Mouse (Mus musculus) spleen, adult 2 months (tissue): Measurements from ENCODE around the gene Uqcr11. TPM values are rescaled to one million over a fixed set of nuclear protein-coding genes. Genes with fewer than 3 reads are reported as not detected.
A peak's percentile ranks its signal among the peaks of the same experiment; 100 is the strongest.

ENCODE experiments used
- DNase-seq, 2 experiments: peaks; one replicate each; pipeline versions ENCODE4 v3.0.0 to v3.0.0-alpha.2; 2012 to 2021; ENCODE audit warnings: low spot score in 2 of 2, low read depth in 1 of 2
- H3K27ac ChIP-seq: fragments of 200-500 bp; 2 replicates; pipeline ENCODE4 v1.5.1; 2012; ENCODE audit warnings: low read length, inconsistent platforms; ENCODE audit not compliant: insufficient read depth
- H3K27me3 ChIP-seq: fragments of 200-500 bp; 2 replicates; pipeline ENCODE4 v1.6.1; 2012; ENCODE audit warnings: mild to moderate bottlenecking, moderate library complexity, low read length, inconsistent platforms; ENCODE audit not compliant: control insufficient read depth, insufficient read depth
- H3K36me3 ChIP-seq: fragments of 200-500 bp; 2 replicates; pipeline ENCODE4 v1.6.1; 2012; ENCODE audit warnings: mild to moderate bottlenecking, low read length, inconsistent platforms; ENCODE audit not compliant: control insufficient read depth, insufficient read depth
- H3K4me1 ChIP-seq: fragments of 200-500 bp; 2 replicates; pipeline ENCODE4 v1.6.1; 2011; ENCODE audit warnings: inconsistent platforms; ENCODE audit not compliant: control insufficient read depth, insufficient read depth, insufficient read length
- H3K4me3 ChIP-seq: fragments of 200-500 bp; 2 replicates; pipeline ENCODE4 v1.5.1; 2011; ENCODE audit warnings: mild to moderate bottlenecking, inconsistent platforms; ENCODE audit not compliant: insufficient read depth, insufficient read length; ENCODE audit errors: extremely low read depth
- CTCF ChIP-seq: fragments of 200-500 bp; IDR thresholded peaks from 2 replicates; pipeline ENCODE4 v1.5.1; 2011; ENCODE audit warnings: mild to moderate bottlenecking, inconsistent platforms; ENCODE audit not compliant: insufficient read depth, insufficient read length, insufficient replicate concordance; ENCODE audit errors: extremely low read depth
- POLR2A ChIP-seq: fragments of 200-500 bp; IDR thresholded peaks from 2 replicates; pipeline ENCODE4 v1.6.1; 2011; ENCODE audit warnings: low read depth, low read length, inconsistent platforms
- WGBS: fragments of 180-500 bp; shearing (Covaris S2); methylation state at CpG from one replicate; pipeline ENCODE4 v1.1.7; 2018; 5-methylcytosine and 5-hydroxymethylcytosine counted together
- polyA plus RNA-seq: library from polyadenylated mRNA; depleted of rRNA; stranded (reverse); fragments of >200 nt; gene quantifications from 2 replicates; pipeline ENCODE4 v1.2.3, GENCODE M21; 2012

The Uqcr11 gene
- polyA plus RNA-seq, 1 experiment, result 399 TPM

DNA sequence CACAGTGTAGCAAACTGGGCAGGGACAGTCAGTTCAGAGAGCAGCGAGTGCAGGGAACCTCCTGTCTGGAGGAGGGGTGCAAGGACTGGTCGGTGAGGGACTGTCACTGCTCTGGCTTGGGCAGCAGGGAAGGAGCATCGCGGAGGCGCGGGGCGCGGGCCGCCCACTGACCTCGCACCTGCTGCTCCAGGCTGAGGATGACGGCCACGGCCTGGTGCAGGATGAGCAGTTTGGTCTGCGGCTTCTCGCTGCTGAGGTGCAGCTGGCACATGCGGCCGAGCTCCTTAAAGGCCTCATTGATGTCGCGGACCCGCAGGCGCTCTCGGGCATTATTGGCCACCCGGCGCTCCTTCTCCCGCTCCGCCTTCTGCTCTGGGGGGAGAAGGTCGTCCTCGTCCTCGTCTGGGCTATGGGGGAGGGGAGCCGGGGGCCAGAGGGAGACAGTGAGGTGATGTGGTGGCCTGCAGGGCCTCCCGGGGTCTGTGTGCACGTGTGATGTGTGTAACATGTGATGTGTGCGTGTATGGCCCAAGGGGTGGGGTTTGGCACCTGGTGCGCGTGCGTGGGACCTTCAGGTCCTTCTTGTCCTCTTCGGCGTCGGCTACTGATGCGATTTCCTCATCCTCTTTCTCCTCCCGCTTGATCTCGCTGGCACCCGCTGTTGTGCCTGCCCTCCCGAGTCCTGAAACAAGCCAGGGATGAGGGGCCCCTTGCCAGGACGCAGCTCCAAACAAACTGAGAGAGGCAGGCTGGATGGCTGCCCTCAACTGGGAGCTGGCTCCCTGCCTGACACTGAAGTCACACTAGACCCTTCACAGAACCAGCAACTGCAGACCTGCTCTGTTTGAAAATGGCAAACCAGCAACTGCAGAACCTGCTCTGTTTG lies 6.3 kb upstream of the Uqcr11 start:
- Histone ChIP-seq H3K27me3 (no peaks in the 10 kb centered on the region), H3K4me1 (no peaks in the 10 kb centered on the region), H3K36me3 (peaks cover 73% of the 10 kb centered on the region), H3K4me3 (no peak overlapping the region), H3K27ac (no peak overlapping the region)
- TF ChIP-seq POLR2A, result no peak
- TF ChIP-seq CTCF, result no peak
- no peak for DNase-seq
- 91% methylated on average over 44 of the region's 44 CpGs for WGBS

DNA sequence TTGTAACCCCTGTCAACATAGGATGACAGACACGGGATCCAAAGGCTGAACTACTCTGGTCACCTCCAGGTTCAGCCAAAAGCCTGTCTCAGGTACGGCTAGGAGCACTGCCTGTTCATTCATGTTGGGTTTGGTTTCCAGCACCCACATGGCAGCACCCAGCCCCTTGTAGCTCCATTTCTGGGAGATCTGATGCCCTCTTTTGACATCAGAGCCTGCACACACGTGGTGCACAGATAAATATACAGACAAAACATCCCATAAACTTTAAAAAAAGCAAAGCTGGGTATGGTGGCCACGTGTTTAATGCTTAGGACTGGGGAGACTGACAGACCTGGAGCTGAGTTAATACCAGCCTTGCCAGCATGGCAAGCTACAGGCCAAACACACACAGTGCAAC lies 1.3 kb upstream of the Uqcr11 start:
- 38% methylated on average over 4 of the region's 4 CpGs for WGBS
- TF ChIP-seq POLR2A, result no peak
- no peak for TF ChIP-seq CTCF
- no peak overlapping the region for H3K4me3 ChIP-seq

DNA sequence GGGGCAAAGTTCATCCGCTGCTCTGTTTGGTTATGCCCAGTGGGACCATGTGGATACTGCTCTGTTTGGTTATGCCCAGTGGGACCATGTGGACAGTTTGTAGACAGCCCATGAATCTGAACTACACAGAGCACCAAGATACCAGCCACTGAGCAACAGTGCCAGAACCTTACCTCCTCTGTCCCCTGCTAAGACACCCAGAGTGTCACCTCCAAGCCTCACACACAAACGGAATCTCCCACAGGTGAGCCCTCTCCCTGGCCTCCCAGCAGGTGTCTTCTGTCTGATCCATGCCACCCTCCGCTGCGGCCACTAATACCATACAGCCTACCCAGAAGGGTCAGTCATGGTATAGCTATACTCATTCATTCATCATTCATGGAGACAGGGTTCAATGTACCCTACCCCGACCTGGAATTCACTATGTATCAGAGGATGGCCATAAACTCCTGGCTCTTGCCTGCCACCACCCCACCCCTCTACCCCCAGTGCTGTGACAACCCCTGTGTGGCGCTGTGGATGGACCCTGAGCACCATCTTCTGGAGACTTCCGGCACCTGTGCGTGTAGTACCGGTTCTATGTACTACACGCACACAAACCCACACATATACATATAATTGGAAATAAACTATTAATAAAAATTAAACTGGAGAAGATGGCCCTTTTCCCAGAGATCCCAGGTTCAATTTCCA lies 1.0 kb downstream of the Uqcr11 start:
- Histone ChIP-seq H3K4me1 (peaks cover 6% of the 10 kb centered on the region; the same call in 1 of the 2 replicates), H3K4me3 (peak overlapping the region; percentile 72), H3K27ac (no peak overlapping the region), H3K36me3 (peaks cover 14% of the 10 kb centered on the region), H3K27me3 (no peaks in the 10 kb centered on the region)
- TF ChIP-seq CTCF (peak; percentile 25; the same call in 1 of the 2 replicates), POLR2A (no peak)
- no peak for DNase-seq
- 44% methylated on average over 10 of the region's 10 CpGs for WGBS

More for the DNA sequence above, 1.3 kb upstream of the Uqcr11 start:
- peaks cover 5% of the 10 kb centered on the region; the same call in 1 of the 2 replicates for H3K4me1 ChIP-seq
- no peaks in the 10 kb centered on the region for H3K27me3 ChIP-seq
- DNase-seq, result no peak
- H3K27ac ChIP-seq, result no peak overlapping the region
- peaks cover 30% of the 10 kb centered on the region for H3K36me3 ChIP-seq

- peaks cover 12% of the 10 kb centered on the region; the same call in 1 of the 2 replicates for H3K4me1 ChIP-seq
- no peak overlapping the region for H3K4me3 ChIP-seq
- DNase-seq, result no peak
- H3K27me3 ChIP-seq, result no peaks in the 10 kb centered on the region
- WGBS, result 95% methylated on average over 4 of the region's 4 CpGs
- TF ChIP-seq CTCF (peak; percentile 48; the same call in 1 of the 2 replicates), POLR2A (no peak)
- H3K27ac ChIP-seq, result no peak overlapping the region
- peaks cover 7% of the 10 kb centered on the region for H3K36me3 ChIP-seq
Observed at GRCm38 (mm10) chr10:80403044-80403692, 3.5 kb downstream of the Uqcr11 start.

GRCm38 (mm10) chr10:80400704-80401161 lies 5.9 kb downstream of the Uqcr11 start:
- H3K4me3 ChIP-seq, result no peak overlapping the region
- WGBS, result 57% methylated on average over 4 of the region's 4 CpGs
- peaks cover 19% of the 10 kb centered on the region; the same call in 1 of the 2 replicates for H3K4me1 ChIP-seq

GRCm38 (mm10) chr10:80399973-80400703 lies 6.5 kb downstream of the Uqcr11 start:
- TF ChIP-seq CTCF (no peak), POLR2A (no peak)
- DNase-seq, result no peak
- Histone ChIP-seq H3K4me3 (peak overlapping the region; percentile 69), H3K36me3 (peaks cover 8% of the 10 kb centered on the region), H3K27ac (peak overlapping the region; percentile 91), H3K27me3 (no peaks in the 10 kb centered on the region), H3K4me1 (peaks cover 19% of the 10 kb centered on the region; the same call in 1 of the 2 replicates)
- 10% methylated on average over 17 of the region's 17 CpGs for WGBS

More at GRCm38 (mm10) chr10:80400704-80401161, 5.9 kb downstream of the Uqcr11 start:
- no peak for DNase-seq
- H3K36me3 ChIP-seq, result peaks cover 7% of the 10 kb centered on the region
- peak overlapping the region; percentile 91 for H3K27ac ChIP-seq
- H3K27me3 ChIP-seq, result no peaks in the 10 kb centered on the region
- TF ChIP-seq CTCF, result no peak
- no peak for TF ChIP-seq POLR2A
